Mouse (Mus musculus): ENCODE measurements around the gene Olfr1496. TPM values are rescaled to one million over a fixed set of nuclear protein-coding genes. Genes with fewer than 3 reads are reported as not detected.
"Not testable (repeated sequence)": the region's sequence is repeated elsewhere in the genome, so short reads cannot be mapped to it uniquely, and the experiment has no call there.

Olfr1496 gene
- polyA plus RNA-seq (2016; fragmentation: Nextera tagmentation; extraction: Ambion mirVana), result not detected in 2 replicates

DNA sequence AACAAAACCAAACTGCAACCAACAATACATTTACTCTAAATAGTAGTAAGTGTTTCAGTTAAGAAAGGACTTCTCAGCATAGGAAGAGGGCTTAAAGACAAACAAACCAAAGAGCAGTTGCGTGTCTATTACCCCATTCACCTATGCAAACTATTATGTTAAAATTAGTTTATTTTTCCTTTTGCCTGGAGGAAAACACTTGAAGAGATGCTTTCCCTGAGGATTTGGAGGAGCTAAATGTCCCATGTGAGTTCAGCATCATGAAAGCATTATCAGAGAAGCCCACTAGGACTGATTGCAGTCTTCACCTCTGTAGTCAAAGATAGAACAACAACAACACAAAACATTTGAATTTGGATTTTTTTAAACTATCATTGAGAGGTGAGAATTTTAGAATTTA lies at the start of gene Olfr1496:
Gene Olfr1496, plus strand, starts transcription at position 301 of the 400 bp plus-strand sequence.
- H3K36me3 ChIP-seq, result no peaks in the 10 kb centered on the region
- 76% methylated on average over 1 of the region's 1 CpGs for WGBS
- H3K27ac ChIP-seq (ENCODE audit: poor library complexity, severe bottlenecking), result no peak within 1 kb of the TSS
- no peak within 1 kb of the TSS for H3K9ac ChIP-seq
- no peaks in the 10 kb centered on the region for H3K27me3 ChIP-seq (replicated peaks)
- no peaks in the 10 kb centered on the region for H3K9me3 ChIP-seq (replicated peaks)
- no peaks in the 10 kb centered on the region for H3K4me1 ChIP-seq (replicated peaks)
- ATAC-seq (ENCODE audit: insufficient number of reproducible peaks, low FRiP score), result no peak
- no peak within 1 kb of the TSS for H3K4me2 ChIP-seq
- no peak within 1 kb of the TSS for H3K4me3 ChIP-seq

DNA sequence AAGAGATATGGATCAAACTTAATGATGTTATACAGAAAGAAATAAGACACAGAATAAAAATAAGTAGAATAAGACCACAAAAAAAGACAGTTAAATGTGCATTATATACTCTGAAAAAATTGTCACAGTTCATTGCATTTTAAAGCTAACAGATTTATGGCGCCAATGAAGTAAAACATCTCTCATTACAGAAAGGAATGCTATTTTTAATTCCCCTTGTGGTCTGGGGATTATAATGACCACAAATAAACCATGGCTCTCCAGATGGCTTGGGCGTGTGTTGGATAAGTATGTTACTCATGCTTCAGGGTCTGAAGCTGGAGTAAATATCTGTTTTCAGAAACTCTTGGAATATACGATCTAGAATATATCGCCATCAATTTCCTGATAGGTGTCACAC lies 38.2 kb upstream of the Olfr1496 start, which contains the start of gene Olfr1494:
Gene Olfr1494, plus strand, starts transcription at position 301 of the 400 bp plus-strand sequence.
- H3K36me3 ChIP-seq, result no peaks in the 10 kb centered on the region
- H3K4me3 ChIP-seq, result no peak within 1 kb of the TSS
- no peak within 1 kb of the TSS for H3K9ac ChIP-seq
- no peak for ATAC-seq (ENCODE audit: insufficient number of reproducible peaks, low FRiP score)
- H3K4me2 ChIP-seq, result no peak within 1 kb of the TSS
- peaks cover 9% of the 10 kb centered on the region; the same call in 1 of the 2 replicates for H3K9me3 ChIP-seq (replicated peaks)
- no peak within 1 kb of the TSS for H3K27ac ChIP-seq (ENCODE audit: poor library complexity, severe bottlenecking)
- H3K27me3 ChIP-seq (replicated peaks), result no peaks in the 10 kb centered on the region
- WGBS, result 87% methylated on average over 4 of the region's 4 CpGs
- no peaks in the 10 kb centered on the region for H3K4me1 ChIP-seq (replicated peaks)

DNA sequence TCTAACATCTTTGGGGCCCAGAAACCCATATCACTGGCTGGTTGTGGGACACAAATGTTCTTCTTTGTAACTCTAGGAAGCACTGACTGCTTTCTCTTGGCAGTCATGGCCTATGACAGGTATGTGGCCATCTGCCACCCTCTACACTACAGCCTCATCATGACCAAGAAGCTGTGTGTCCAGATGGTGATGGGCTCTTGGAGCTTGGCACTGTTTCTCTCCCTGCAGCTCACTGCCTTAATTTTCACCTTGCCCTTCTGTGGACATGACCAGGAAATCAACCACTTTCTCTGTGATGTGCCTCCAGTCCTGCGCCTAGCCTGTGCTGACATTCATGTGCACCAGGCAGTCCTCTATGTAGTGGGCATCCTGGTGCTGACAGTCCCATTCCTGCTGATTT lies 28.3 kb upstream of the Olfr1496 start:
- 83% methylated on average over 1 of the region's 1 CpGs for WGBS
- no peak for ATAC-seq (ENCODE audit: insufficient number of reproducible peaks, low FRiP score)
- H3K9ac ChIP-seq, result no peak overlapping the region

DNA sequence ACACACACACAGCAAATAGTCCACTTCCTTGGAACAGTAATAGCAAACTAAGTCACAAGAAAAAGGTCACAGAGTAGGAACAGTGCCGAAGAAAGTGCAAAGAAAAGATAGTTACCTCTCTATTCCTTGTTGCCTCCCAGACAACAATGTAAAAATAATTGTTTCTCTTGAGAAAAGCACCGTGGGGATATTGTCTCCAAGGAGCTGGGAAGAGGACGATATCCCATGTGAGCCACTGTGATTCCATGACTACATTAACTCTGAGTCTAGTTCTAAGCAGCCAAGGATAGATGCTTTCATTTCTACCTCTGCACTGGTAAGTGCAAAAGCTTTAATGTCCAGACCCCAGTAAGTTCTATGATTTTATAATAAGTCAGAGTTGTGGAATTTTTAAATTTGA lies 13.4 kb upstream of the Olfr1496 start, which contains the start of gene Olfr1495:
Gene Olfr1495, plus strand, starts transcription at position 301 of the 400 bp plus-strand sequence.
- ATAC-seq (ENCODE audit: insufficient number of reproducible peaks, low FRiP score), result no peak
- 69% methylated on average over 3 of the region's 3 CpGs for WGBS
- H3K4me2 ChIP-seq, result no peak within 1 kb of the TSS
- no peak within 1 kb of the TSS for H3K27ac ChIP-seq (ENCODE audit: poor library complexity, severe bottlenecking)
- H3K27me3 ChIP-seq (replicated peaks), result no peaks in the 10 kb centered on the region
- no peaks in the 10 kb centered on the region for H3K36me3 ChIP-seq
- H3K4me3 ChIP-seq, result no peak within 1 kb of the TSS
- peaks cover 7% of the 10 kb centered on the region; the same call in 1 of the 2 replicates for H3K9me3 ChIP-seq (replicated peaks)
- no peak within 1 kb of the TSS for H3K9ac ChIP-seq
- no peaks in the 10 kb centered on the region for H3K4me1 ChIP-seq (replicated peaks)

More for the DNA sequence above, 28.3 kb upstream of the Olfr1496 start:
- Histone ChIP-seq H3K9me3 (replicated peaks) (peaks cover 2% of the 10 kb centered on the region; the same call in 1 of the 2 replicates), H3K4me3 (no peak overlapping the region), H3K4me2 (no peak overlapping the region), H3K27ac (ENCODE audit: poor library complexity, severe bottlenecking) (no peak overlapping the region), H3K27me3 (replicated peaks) (no peaks in the 10 kb centered on the region), H3K36me3 (no peaks in the 10 kb centered on the region), H3K4me1 (replicated peaks) (no peaks in the 10 kb centered on the region)

DNA sequence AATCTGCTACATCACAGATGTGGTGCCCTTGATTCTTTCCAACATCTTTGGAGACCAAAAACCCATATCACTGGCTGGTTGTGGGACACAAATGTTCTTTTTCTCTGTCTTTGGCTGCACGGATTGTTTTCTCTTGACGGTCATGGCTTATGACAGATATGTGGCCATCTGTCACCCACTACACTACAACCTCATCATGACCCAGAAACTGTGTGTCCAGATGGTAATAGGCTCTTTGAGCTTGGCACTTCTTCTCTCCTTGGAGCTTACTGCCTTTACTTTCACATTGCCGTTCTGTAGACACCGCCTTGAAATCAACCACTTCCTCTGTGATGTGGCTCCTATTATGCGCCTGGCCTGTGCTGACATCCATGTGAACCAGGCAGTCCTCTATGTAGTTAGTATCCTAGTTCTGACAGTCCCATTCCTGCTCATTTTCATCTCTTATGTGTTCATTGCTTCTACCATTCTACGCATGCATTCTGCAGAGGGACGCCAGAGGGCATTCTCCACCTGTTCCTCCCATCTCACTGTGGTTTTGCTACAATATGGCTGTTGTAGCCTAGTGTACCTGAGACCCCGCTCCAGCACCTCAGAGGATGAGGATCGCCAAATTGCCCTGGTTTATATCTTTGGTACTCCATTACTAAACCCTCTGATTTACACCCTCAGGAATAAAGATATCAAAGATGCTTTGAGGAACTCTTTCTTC lies 9.0 kb upstream of the Olfr1496 start:
- H3K36me3 ChIP-seq, result no peaks in the 10 kb centered on the region
- H3K27ac ChIP-seq (ENCODE audit: poor library complexity, severe bottlenecking), result no peak overlapping the region
- WGBS, result 86% methylated on average over 9 of the region's 9 CpGs
- no peak overlapping the region for H3K4me2 ChIP-seq
- no peaks in the 10 kb centered on the region for H3K4me1 ChIP-seq (replicated peaks)
- no peak for ATAC-seq (ENCODE audit: insufficient number of reproducible peaks, low FRiP score)
- H3K4me3 ChIP-seq, result no peak overlapping the region
- no peaks in the 10 kb centered on the region for H3K27me3 ChIP-seq (replicated peaks)
- H3K9ac ChIP-seq, result no peak overlapping the region
- H3K9me3 ChIP-seq (replicated peaks), result peaks cover 7% of the 10 kb centered on the region; the same call in 1 of the 2 replicates

DNA sequence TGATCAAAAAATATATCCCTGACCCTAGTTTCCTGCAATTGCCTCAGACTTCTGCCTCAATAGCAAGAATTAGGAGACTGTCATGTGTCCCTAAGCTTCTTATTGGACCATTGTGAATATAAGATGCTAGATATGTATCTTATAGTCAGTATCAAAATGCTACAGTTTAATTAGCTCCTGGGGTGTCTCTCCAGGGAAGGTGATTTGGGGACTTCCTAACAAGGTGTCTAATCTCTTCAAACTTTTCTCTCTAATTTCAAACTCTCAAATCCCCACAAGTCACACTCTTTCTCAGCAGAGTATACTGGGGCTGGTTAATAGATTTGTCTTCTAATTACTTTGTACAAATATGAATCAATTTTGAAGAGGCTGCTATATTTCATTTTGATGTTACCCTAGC lies 20.4 kb downstream of the Olfr1496 start, which contains the start of gene Olfr1497:
Gene Olfr1497, minus strand, starts transcription at position 101 of the 400 bp plus-strand sequence.
- Histone ChIP-seq H3K9me3 (replicated peaks) (peaks cover 5% of the 10 kb centered on the region; the same call in 1 of the 2 replicates), H3K4me2 (no peak within 1 kb of the TSS), H3K27me3 (replicated peaks) (no peaks in the 10 kb centered on the region), H3K27ac (ENCODE audit: poor library complexity, severe bottlenecking) (no peak within 1 kb of the TSS), H3K9ac (no peak within 1 kb of the TSS), H3K36me3 (no peaks in the 10 kb centered on the region), H3K4me1 (replicated peaks) (no peaks in the 10 kb centered on the region), H3K4me3 (no peak within 1 kb of the TSS)
- no peak for ATAC-seq (ENCODE audit: insufficient number of reproducible peaks, low FRiP score)

DNA sequence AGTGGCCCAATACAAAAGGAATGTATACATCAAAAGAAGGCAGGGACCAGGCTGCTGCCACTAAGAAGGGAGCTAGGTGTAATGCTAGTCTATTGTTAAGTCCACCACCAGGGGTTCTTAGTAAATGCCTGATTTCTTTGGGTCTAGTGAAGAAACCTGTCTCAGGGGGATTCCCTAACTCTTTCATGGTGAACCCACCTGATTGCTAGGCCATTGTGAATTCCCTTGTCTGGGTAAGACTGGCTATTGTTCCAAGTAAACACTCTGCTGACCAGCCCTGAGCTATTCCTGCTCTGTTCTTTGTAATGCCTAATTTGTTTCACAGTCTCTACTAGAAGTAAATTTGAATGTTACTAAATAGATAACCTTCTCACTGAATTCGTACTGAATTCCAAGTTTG lies 27.8 kb downstream of the Olfr1496 start:
- H3K4me1 ChIP-seq (replicated peaks); ATAC-seq (ENCODE audit: insufficient number of reproducible peaks, low FRiP score); H3K9ac ChIP-seq; H3K36me3 ChIP-seq; H3K9me3 ChIP-seq (replicated peaks); H3K4me2 ChIP-seq; H3K4me3 ChIP-seq; H3K27me3 ChIP-seq (replicated peaks); H3K27ac ChIP-seq (ENCODE audit: poor library complexity, severe bottlenecking): not testable (repeated sequence)
- WGBS, result 49% methylated on average over 1 of the region's 1 CpGs

DNA sequence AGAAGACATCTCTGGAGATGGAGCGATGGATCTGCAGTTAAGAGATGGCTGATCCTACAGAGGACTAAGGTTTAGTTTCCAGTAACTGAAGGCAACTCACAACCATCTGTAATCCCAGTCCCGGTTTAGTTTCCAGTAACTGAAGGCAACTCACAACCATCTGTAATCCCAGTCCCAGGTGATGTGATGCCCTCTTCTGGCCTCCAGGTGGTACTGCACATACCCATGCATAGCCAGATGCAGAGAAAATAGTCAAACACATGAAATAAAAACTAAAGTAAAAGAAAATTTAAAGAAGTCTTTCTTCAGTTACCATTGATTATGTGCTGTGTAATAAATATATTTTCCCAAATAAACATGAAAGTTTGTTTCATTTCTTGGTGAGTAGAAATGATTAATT lies 35.1 kb downstream of the Olfr1496 start:
- no peak overlapping the region for H3K9ac ChIP-seq
- no peak for ATAC-seq (ENCODE audit: insufficient number of reproducible peaks, low FRiP score)
- no peaks in the 10 kb centered on the region for H3K27me3 ChIP-seq (replicated peaks)
- H3K36me3 ChIP-seq, result no peaks in the 10 kb centered on the region
- no peaks in the 10 kb centered on the region for H3K4me1 ChIP-seq (replicated peaks)
- 51% methylated on average over 2 of the region's 2 CpGs for WGBS
- no peak overlapping the region for H3K4me3 ChIP-seq
- H3K9me3 ChIP-seq (replicated peaks), result no peaks in the 10 kb centered on the region
- no peak overlapping the region for H3K27ac ChIP-seq (ENCODE audit: poor library complexity, severe bottlenecking)
- no peak overlapping the region for H3K4me2 ChIP-seq

DNA sequence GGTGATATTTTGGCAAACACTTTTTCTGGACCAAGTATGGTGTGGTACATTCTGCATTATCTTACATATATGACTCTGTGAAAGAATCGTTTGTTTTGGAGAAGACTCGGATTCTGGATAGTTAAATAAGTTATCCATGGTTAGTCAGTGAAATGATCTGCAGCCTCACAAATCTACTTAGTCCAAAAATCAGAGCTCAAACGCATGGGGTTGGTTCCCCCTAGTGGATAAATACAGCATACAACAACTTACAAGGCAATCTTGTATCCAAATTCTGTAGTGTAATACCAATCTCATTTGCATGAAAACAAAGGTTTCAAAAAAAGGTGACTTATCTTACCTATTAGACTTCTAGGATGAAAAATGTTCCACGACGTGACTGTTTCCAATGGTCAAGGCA lies 41.1 kb downstream of the Olfr1496 start:
- no peak overlapping the region for H3K9ac ChIP-seq
- no peaks in the 10 kb centered on the region for H3K36me3 ChIP-seq
- H3K9me3 ChIP-seq (replicated peaks), result 0 out of 2 replicates have a peak, but pooled peaks cover 3% of the 10 kb centered on the region
- no peak overlapping the region for H3K27ac ChIP-seq (ENCODE audit: poor library complexity, severe bottlenecking)
- H3K4me2 ChIP-seq, result no peak overlapping the region
- no peak overlapping the region for H3K4me3 ChIP-seq
- no peak for ATAC-seq (ENCODE audit: insufficient number of reproducible peaks, low FRiP score)
- WGBS, result 23% methylated on average over 5 of the region's 5 CpGs
- H3K4me1 ChIP-seq (replicated peaks), result no peaks in the 10 kb centered on the region
- H3K27me3 ChIP-seq (replicated peaks), result no peaks in the 10 kb centered on the region

DNA sequence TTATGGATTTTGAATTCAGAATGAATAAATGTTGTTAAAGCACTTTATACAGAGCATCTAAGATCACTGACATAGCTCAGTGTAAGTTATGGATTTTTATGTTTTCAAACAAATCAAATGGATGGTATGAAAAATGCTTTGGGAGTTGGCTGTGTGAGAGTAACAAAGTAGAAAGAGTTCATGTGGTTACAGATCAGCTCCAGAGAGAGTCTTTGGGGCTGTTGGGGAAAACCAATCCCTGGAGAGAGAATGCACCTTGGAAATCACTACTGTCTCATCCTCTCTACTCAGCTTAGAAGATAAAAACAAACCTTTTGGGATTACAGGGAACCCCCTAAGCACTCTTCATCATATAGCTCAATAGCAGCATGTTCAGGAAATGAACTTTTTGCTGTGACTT lies 41.7 kb downstream of the Olfr1496 start, which contains the start of gene Olfr1499:
Gene Olfr1499, minus strand, starts transcription at position 101 of the 400 bp plus-strand sequence.
- Histone ChIP-seq H3K9ac (no peak within 1 kb of the TSS), H3K4me3 (no peak within 1 kb of the TSS), H3K4me1 (replicated peaks) (no peaks in the 10 kb centered on the region), H3K4me2 (no peak within 1 kb of the TSS), H3K27ac (ENCODE audit: poor library complexity, severe bottlenecking) (no peak within 1 kb of the TSS), H3K9me3 (replicated peaks) (0 out of 2 replicates have a peak, but pooled peaks cover 3% of the 10 kb centered on the region), H3K36me3 (no peaks in the 10 kb centered on the region), H3K27me3 (replicated peaks) (no peaks in the 10 kb centered on the region)
- no peak for ATAC-seq (ENCODE audit: insufficient number of reproducible peaks, low FRiP score)

DNA sequence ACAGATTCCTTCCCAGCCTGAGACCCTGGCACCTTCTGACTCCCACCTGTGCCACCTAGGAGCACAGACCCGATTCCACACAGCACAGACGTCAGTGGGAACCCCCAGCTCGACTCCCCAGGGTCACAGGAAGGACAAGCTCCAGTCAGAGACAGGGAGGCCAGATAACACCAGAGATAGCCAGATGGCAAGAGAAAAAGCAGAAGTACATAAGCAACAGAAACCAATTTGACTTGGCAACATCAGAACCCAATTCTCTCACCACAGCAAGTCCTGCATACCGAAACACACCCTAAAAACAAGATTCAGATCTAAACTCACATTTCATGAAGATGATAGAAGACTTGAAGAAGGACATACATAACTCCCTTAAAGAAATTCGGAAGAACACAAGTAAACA lies 43.2 kb downstream of the Olfr1496 start:
- Histone ChIP-seq H3K27me3 (replicated peaks) (no peaks in the 10 kb centered on the region), H3K4me1 (replicated peaks) (no peaks in the 10 kb centered on the region), H3K4me3 (no peak overlapping the region), H3K36me3 (no peaks in the 10 kb centered on the region), H3K9ac (no peak overlapping the region), H3K4me2 (no peak overlapping the region), H3K9me3 (replicated peaks) (0 out of 2 replicates have a peak, but pooled peaks cover 3% of the 10 kb centered on the region), H3K27ac (ENCODE audit: poor library complexity, severe bottlenecking) (no peak overlapping the region)
- ATAC-seq (ENCODE audit: insufficient number of reproducible peaks, low FRiP score), result no peak
- WGBS, result 44% methylated on average over 5 of the region's 5 CpGs

Data from heart, embryonic 12.5 days (tissue).